Mouse (Mus musculus): ENCODE results near the gene Jagn1. TPM values are rescaled to one million over a fixed set of nuclear protein-coding genes. Genes with fewer than 3 reads are reported as not detected.

The Jagn1 gene
- polyA plus RNA-seq, 1 experiment from 2014 or later: 74.0 TPM

DNA sequence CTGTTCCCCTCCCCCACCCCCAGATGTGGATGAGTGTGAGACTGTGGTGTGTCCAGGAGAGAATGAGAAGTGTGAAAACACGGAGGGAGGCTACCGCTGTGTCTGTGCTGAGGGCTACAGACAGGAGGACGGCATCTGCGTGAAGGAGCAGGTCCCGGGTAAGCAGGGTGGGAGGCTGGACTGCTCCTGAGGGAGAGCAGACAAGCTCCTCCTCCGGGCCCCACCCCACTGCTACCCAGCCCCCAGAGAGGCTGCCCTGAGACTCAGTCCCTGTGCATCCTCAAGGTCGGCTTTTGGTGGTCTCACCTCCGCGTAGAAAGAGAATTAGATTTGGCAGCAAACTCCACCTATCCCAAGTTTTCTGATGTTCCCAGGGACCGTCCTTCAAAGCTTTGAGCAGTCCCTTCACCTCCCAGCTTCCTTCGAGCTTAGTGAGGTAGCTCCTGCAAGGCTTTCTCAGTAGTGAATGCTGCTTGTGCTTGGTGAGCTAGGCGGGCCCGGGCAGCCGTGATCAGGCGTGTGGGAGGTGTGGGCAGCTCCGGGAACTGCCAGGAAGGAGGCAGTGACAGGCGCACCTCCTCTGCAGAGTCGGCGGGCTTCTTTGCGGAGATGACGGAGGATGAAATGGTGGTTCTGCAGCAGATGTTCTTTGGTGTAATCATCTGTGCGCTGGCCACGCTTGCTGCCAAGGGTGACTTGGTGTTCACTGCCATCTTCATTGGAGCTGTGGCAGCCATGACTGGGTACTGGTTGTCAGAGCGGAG is 49.9 kb downstream of the Jagn1 start:
- peaks cover 18% of the 10 kb centered on the region for H3K27me3 ChIP-seq (ENCODE audit: control insufficient read depth, insufficient read depth, low read depth, low read length)
- no peak overlapping the region for H3K27ac ChIP-seq (ENCODE audit: low read length)
- H3K4me3 ChIP-seq (ENCODE audit: low read length): no peak overlapping the region
- no peak overlapping the region for H3K9ac ChIP-seq (ENCODE audit: low read length)
- no peaks in the 10 kb centered on the region; the same call in 1 of the 2 replicates for H3K36me3 ChIP-seq (ENCODE audit: control insufficient read depth, insufficient read depth, low read length)
- no peaks in the 10 kb centered on the region for H3K9me3 ChIP-seq (ENCODE audit: control insufficient read depth, low read length)
- WGBS: 72% methylated on average over 24 of the region's 24 CpGs
- H3K4me2 ChIP-seq (ENCODE audit: low read depth, low read length): no peak overlapping the region
- ATAC-seq (ENCODE audit: low read depth): no peak
- H3K4me1 ChIP-seq (replicated peaks; ENCODE audit: control insufficient read depth, insufficient read depth, low read length): peaks cover 12% of the 10 kb centered on the region

DNA sequence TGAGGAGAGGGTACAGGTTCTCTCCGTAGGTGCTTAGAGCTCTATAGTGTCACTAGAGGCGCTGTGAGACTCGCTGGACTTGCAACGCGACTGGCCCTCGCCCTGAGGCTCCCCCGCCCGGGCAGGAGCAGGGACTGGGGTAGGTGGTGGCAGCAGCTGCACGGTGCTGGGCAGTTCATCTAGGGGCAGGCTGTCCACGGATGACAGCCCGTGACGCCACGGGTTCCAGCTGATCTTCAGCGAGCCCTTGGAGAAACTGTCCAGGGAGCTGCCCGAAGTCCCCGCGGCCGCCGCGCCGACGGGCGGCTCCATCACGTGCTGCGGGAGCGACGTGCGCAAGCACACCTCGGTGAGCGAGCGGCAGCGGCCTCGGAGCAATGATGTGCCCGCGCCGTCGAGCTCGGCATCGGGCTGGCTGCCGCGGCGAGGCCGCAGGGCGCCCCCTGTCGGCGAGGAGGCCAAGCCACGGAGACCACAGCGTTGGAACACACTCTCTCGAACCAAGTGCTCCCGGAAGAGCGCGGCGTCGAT is 52.0 kb downstream of the Jagn1 start:
- Histone ChIP-seq H3K36me3 (ENCODE audit: control insufficient read depth, insufficient read depth, low read length) (no peaks in the 10 kb centered on the region; the same call in 1 of the 2 replicates), H3K9me3 (ENCODE audit: control insufficient read depth, low read length) (no peaks in the 10 kb centered on the region), H3K4me2 (ENCODE audit: low read depth, low read length) (peak overlapping the region; percentile 82), H3K4me1 (replicated peaks; ENCODE audit: control insufficient read depth, insufficient read depth, low read length) (peaks cover 6% of the 10 kb centered on the region), H3K27me3 (ENCODE audit: control insufficient read depth, insufficient read depth, low read depth, low read length) (peaks cover 18% of the 10 kb centered on the region), H3K27ac (ENCODE audit: low read length) (no peak overlapping the region), H3K4me3 (ENCODE audit: low read length) (peak overlapping the region; percentile 51), H3K9ac (ENCODE audit: low read length) (peak overlapping the region; percentile 67)
- WGBS: under 1% methylated on average over 54 of the region's 54 CpGs
- ATAC-seq (ENCODE audit: low read depth): peak; percentile 81

DNA sequence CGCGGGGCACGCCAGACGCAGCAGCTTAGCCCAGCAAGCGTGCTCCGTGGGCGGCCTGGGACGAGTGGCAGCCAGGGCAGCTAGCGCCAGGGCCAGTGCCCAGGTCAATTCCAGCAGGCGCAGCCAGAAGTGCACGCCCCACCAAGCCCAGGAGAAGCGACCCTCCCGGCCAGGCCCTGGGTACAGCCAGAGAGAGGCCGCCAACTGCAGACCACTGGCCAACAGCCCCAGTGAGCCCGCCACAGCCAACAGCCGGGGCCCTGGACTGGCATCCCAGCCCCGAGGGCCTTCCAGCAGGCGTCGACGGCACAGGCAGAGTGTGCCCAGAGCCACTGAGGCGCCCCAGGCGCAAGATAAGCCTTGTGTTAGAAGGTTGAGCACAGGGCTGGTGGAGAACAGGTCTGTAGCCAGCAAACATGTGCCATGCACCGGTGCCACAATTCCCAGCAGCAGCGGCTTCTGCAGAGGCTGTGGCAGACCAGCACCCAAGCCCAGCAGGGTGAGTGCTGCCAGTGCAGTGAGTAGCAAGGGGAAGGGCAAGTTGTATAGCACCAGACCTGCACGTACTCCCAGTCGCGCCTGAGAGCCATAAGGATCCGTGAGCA is 52.8 kb downstream of the Jagn1 start:
- ATAC-seq (ENCODE audit: low read depth): peak; percentile 31; the same call in 1 of the 2 replicates
- peak overlapping the region; percentile 51 for H3K4me3 ChIP-seq (ENCODE audit: low read length)
- 33% methylated on average over 28 of the region's 28 CpGs for WGBS
- H3K9ac ChIP-seq (ENCODE audit: low read length): no peak overlapping the region; the same call in 1 of the 2 replicates
- H3K27me3 ChIP-seq (ENCODE audit: control insufficient read depth, insufficient read depth, low read depth, low read length): peaks cover 18% of the 10 kb centered on the region
- peaks cover 6% of the 10 kb centered on the region for H3K4me1 ChIP-seq (replicated peaks; ENCODE audit: control insufficient read depth, insufficient read depth, low read length)
- H3K9me3 ChIP-seq (ENCODE audit: control insufficient read depth, low read length): no peaks in the 10 kb centered on the region
- no peak overlapping the region for H3K27ac ChIP-seq (ENCODE audit: low read length)
- peak overlapping the region; percentile 82 for H3K4me2 ChIP-seq (ENCODE audit: low read depth, low read length)
- H3K36me3 ChIP-seq (ENCODE audit: control insufficient read depth, insufficient read depth, low read length): no peaks in the 10 kb centered on the region; the same call in 1 of the 2 replicates

Small RNA genes lying within 50 kb of the gene (microRNA-seq; reads per million reads assigned to microRNA genes)
- gene Gm24387: not detected

Other genes starting within 250 kb of the Jagn1 start
- 0.54 and 0.89 TPM in 2 replicates for gene Lhfpl4, start 247.2 kb upstream of the Jagn1 start, polyA plus RNA-seq (2015; fragmentation: Nextera tagmentation; extraction: Ambion mirVana)
- 35.4 and 36.5 TPM in 2 replicates for gene Mtmr14, start 204.7 kb upstream of the Jagn1 start, polyA plus RNA-seq (2015; fragmentation: Nextera tagmentation; extraction: Ambion mirVana)
- 0.10 TPM in 1 of 2 replicates, not detected in the other for gene Cpne9, start 160.3 kb upstream of the Jagn1 start, polyA plus RNA-seq (2015; fragmentation: Nextera tagmentation; extraction: Ambion mirVana)
- 16.6 and 19.1 TPM in 2 replicates for gene Brpf1, start 135.4 kb upstream of the Jagn1 start, polyA plus RNA-seq (2015; fragmentation: Nextera tagmentation; extraction: Ambion mirVana)
- gene Ogg1, start 115.6 kb upstream of the Jagn1 start, polyA plus RNA-seq (2015; fragmentation: Nextera tagmentation; extraction: Ambion mirVana): 16.1 and 17.6 TPM in 2 replicates
- gene Camk1, start 98.6 kb upstream of the Jagn1 start, polyA plus RNA-seq (2015; fragmentation: Nextera tagmentation; extraction: Ambion mirVana): 105 and 109 TPM in 2 replicates
- 52.6 and 54.3 TPM in 2 replicates for gene Tada3, start 64.7 kb upstream of the Jagn1 start, polyA plus RNA-seq (2015; fragmentation: Nextera tagmentation; extraction: Ambion mirVana)
- 384 and 398 TPM in 2 replicates for gene Arpc4, start 64.5 kb upstream of the Jagn1 start, polyA plus RNA-seq (2015; fragmentation: Nextera tagmentation; extraction: Ambion mirVana)
- 4.8 and 7.3 TPM in 2 replicates for gene Ttll3, start 53.3 kb upstream of the Jagn1 start, polyA plus RNA-seq (2015; fragmentation: Nextera tagmentation; extraction: Ambion mirVana)
- 18.0 and 21.5 TPM in 2 replicates for gene Rpusd3, start 23.2 kb upstream of the Jagn1 start, polyA plus RNA-seq (2015; fragmentation: Nextera tagmentation; extraction: Ambion mirVana)
- 0.49 TPM in 1 of 2 replicates, not detected in the other for gene Cidec, start 6.8 kb upstream of the Jagn1 start, polyA plus RNA-seq (2015; fragmentation: Nextera tagmentation; extraction: Ambion mirVana)
- 25.8 and 28.2 TPM in 2 replicates for gene Il17re, start 15.9 kb downstream of the Jagn1 start, polyA plus RNA-seq (2015; fragmentation: Nextera tagmentation; extraction: Ambion mirVana)
- 26.7 and 28.3 TPM in 2 replicates for gene Il17rc, start 28.9 kb downstream of the Jagn1 start, polyA plus RNA-seq (2015; fragmentation: Nextera tagmentation; extraction: Ambion mirVana)
- 32.5 and 37.7 TPM in 2 replicates for gene Creld1, start 40.7 kb downstream of the Jagn1 start, polyA plus RNA-seq (2015; fragmentation: Nextera tagmentation; extraction: Ambion mirVana)
- gene Prrt3, start 59.4 kb downstream of the Jagn1 start, polyA plus RNA-seq (2015; fragmentation: Nextera tagmentation; extraction: Ambion mirVana): 0.11 and 0.19 TPM in 2 replicates
- 108 and 110 TPM in 2 replicates for gene Emc3, start 89.1 kb downstream of the Jagn1 start, polyA plus RNA-seq (2015; fragmentation: Nextera tagmentation; extraction: Ambion mirVana)
- 12.9 and 13.0 TPM in 2 replicates for gene Fancd2, start 89.1 kb downstream of the Jagn1 start, polyA plus RNA-seq (2015; fragmentation: Nextera tagmentation; extraction: Ambion mirVana)
- gene Fancd2os, start 158.1 kb downstream of the Jagn1 start, polyA plus RNA-seq (2015; fragmentation: Nextera tagmentation; extraction: Ambion mirVana): 0.15 and 0.21 TPM in 2 replicates
- gene Brk1, start 162.2 kb downstream of the Jagn1 start, polyA plus RNA-seq (2015; fragmentation: Nextera tagmentation; extraction: Ambion mirVana): 218 and 226 TPM in 2 replicates
- 36.1 and 38.7 TPM in 2 replicates for gene Vhl, start 181.4 kb downstream of the Jagn1 start, polyA plus RNA-seq (2015; fragmentation: Nextera tagmentation; extraction: Ambion mirVana)
- 6.3 and 7.4 TPM in 2 replicates for gene Irak2, start 195.9 kb downstream of the Jagn1 start, polyA plus RNA-seq (2015; fragmentation: Nextera tagmentation; extraction: Ambion mirVana)

Measured in lung, embryonic 16.5 days (tissue).